Mouse (Mus musculus): Measurements from ENCODE around the gene Mrpl53. TPM values are rescaled to one million over a fixed set of nuclear protein-coding genes. Genes with fewer than 3 reads are reported as not detected.

The Mrpl53 gene
- polyA plus RNA-seq (2015; fragmentation: Nextera tagmentation; extraction: Ambion mirVana) = 177 and 257 TPM in 2 replicates

DNA sequence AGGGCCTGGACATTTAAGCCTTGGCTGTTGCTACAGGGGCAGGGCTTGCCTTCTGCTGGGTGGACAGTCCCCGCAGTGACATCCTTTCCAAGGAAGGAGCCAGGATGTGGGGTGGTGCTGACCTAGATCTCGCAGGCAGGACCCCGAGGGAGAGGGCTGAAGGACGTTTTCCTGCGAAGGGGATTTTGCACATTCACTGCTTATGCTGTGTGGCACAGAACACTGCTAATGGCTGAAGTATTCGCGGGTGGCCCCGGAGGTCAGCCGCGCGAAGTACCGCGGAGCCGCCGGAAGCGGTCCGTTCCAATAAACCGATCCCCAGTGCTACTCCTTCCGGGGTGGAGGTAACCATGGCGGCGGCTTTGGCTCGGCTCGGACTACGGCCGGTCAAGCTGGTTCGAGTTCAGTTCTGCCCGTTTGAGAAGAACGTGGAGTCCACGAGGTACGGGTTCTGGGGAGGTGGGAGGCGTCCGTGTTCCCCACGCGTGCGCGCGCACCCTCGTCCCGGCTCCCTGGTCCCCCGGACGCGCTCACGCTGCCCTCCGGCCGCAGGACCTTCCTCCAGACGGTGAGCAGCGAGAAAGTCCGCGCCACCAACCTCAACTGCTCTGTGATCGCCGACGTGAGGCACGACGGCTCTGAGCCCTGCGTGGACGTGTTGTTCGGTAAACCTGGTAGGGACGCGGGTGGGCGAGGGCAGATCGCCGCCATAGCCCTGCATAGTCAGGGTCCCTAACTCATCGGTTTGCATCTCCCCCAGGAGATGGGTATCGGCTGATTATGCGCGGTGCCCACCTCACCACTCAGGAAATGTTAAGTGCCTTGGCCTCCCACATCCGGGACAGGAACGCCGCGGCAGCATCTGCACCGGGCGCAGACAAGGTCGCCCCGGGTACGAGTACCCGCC, at the start of gene Mrpl53:
Mrpl53 (plus strand) TSS at position 279 of the 907 bp plus-strand sequence.

DNA sequence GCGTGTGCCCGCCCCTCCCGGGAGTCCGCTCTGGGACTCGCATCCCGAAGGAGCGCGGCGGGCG, 38.8 kb upstream of the Mrpl53 start, which contains the start of gene Tlx2:
Tlx2 (minus strand) TSS at position 47 of the 64 bp plus-strand sequence.

DNA sequence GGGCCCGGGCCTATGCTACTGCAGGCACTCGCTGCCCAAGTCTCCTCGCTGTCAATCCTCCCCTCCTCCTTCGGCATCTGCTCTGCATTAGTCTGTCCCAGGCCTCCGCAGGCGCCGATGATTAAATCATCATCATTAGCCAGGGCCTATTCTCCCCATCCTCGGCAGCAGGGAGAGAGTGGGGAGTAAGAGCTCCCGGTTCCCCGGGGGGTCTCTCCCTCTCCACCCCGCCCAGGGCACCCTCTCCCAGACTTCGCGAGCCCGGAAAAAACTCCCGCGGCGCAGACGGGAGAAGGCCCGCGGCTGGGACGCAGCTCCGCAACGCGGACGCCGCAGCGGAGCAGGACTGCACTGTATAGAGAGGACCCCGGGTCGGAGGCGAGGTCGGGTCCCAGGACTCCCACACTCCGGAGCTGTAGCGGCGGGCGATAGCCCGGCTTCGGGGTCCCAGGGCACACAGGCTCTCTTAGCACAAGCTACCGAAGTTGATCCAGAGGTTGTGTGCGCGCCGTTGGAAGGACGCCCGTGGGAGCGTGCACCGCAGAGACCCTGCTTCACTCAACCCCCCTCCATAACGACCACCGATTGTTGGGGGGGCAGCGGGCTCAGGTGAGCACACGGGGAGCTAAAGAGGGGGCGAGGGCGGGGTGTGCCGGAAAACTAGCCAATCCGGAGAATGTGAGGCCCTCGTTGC, 31.1 kb upstream of the Mrpl53 start, which contains the start of gene Pcgf1:
Pcgf1 (plus strand) TSS at position 240 of the 694 bp plus-strand sequence.

DNA sequence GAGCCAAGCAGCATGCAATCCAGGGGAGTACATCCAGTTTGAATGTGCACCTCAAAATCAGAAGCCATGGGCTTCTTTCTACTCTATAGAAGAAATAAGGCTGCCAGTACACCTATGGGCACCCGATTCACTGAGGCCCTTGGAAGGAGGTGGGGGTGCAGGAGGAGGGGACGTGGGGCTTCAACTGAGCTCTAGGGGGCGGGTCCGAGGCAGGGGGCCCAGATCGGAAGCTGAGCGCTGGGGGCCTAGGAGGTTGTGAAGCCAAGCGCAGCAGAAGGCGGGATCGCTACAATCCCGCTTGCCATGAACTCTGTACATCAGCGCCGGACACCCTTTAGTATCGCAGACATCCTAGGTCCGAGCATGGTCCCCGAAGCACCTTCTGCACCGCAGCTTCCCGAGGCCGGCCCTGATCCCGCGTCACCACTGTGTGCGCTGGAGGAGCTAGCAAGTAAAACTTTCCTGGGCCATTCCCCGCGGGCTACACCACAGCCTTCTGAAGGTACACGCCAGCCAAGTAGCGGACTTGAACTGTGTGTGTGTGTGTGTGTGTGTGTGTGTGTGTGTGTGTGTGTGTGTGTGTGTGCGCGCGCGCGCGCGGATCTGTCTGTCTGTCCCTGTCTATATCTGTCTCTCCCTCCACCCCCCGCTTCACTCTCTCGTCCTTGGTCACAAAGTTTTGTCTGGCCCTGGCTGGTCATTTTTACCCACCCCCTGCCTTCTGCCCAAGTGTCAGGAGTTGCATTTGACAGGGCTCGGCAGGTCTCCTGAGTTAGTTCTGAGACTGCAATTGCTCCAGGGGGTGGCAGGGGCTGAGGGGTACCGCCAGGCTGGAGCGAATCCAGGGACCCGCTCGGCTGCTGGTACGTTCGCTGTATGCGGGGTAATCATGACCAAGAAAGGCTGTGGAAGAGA, 22.5 kb upstream of the Mrpl53 start, which contains the start of gene Lbx2:
Lbx2 (plus strand) TSS at position 247 of the 915 bp plus-strand sequence.

DNA sequence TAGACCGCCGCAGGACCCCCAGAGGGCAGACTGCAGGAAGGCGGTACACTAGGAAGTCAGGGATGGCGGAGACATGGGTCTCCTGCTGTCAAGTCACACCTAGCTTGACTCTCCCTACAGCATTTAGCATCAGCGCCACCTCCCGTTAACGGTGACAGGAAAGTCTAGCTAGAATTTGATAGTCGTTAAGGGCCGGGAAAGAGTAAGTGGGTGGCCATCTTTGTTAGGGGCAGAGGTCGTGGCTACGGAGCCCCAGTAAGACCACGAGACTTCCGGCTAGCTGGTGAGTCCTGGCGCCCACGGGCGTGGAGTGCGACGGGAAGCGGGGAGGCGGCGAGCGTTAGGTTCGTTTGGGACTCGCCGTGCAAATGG, 7.5 kb upstream of the Mrpl53 start, which contains the start of the genes Ccdc142 and Gm42688:
Ccdc142 (plus strand) TSS at position 286 of the 372 bp plus-strand sequence.
Gm42688 (plus strand) TSS at position 302 of the 372 bp plus-strand sequence.

DNA sequence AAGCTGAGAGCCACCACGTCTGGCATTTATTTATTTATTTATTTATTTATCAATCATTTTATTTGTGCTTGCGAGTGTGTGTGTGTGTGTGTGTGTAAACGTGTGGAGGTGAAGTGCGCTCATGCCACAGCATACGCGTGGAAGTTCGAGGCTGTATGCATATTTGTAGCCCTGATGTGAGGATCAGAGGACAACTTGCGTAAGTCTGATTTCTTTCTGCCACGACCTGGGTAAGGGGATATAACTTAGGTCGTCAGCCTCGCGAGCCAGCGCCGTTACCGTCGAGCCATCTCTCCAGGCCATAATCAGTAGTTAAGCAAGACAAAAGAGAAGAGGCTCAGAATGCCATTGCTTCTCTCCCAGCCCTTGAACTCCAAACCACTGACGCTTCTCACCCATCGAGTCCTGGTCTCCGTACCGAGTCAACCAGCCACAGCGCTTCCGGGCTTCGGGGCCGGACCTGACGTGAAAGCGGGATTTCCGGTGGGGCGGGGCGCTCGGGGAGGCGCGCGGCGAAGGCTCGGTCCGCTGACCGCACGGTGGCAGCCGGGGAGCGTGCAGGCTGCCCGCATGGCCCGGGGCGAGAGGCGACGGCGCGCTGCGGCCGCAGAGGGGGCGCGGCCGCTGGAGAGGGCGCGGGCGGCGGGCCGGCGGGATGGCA, 6.3 kb downstream of the Mrpl53 start, which contains the start of gene Mogs:
Mogs (plus strand) TSS at position 486 of the 661 bp plus-strand sequence.

DNA sequence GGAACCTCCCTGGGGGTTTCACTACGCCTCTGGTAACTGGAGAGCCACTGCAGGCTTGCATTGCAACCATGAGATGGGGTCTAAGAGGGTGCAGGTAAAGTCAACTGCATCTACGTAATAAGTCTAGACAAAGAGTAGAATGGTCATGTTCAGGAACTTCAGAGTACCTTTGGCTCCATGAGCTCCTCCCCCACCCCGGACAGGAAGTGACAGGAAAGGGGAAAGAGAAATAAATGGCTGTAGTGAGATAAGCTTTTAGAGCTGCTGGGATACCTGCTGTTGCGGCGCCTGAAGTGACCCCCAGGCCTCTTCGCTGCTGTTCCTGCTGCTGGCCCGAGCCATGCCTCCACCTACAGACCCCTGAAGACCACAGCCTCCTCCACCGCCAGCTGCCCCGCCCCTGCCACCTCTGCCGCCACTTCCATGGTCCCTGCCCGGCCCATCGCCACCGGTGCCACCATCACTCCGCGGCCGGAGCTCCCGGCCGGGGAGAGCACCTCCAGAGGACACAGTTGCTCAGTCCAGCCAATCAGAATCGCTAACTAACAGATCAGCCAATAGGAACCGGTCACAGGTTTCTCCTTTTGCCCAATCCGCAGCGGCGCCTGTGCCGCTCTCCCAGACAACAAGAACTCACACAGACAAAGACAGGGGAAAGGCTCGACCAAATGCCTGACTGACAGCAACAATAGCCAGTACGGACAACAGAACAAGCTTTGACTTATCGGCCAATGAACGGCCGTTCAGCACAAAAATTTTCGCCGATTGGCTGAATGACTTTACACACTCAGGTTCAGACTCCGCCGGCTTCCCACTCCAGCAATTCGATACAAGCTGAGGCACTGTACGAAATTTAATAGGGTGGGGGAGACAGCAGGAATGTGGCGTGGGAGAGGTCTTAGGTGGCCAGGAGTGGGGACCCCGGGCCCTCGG, 12.4 kb downstream of the Mrpl53 start, which contains the start of gene Wbp1:
Wbp1 (minus strand) TSS at position 630 of the 933 bp plus-strand sequence.

DNA sequence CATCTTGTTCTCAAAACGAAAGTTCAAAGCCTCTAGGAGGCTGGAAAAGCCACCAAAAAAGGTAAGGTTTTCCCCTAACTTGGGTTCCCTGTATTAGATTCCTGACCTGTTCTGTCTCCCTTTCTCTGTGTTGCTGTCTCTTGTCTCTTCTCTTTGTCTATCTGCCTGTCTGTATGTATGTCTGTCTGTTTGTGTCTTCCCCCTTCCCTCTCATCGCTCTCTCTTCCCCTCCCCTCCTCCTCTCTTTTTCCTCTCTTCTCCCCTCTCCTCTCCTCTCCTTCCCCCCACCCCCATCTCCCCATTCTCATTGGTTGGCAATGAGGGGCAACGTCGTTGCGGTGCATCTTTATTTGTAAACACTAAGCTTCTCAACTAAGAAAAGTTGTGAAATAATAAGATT, 16.5 kb downstream of the Mrpl53 start, which contains the start of gene Ino80b:
Ino80b (minus strand) TSS at position 101 of the 400 bp plus-strand sequence.

DNA sequence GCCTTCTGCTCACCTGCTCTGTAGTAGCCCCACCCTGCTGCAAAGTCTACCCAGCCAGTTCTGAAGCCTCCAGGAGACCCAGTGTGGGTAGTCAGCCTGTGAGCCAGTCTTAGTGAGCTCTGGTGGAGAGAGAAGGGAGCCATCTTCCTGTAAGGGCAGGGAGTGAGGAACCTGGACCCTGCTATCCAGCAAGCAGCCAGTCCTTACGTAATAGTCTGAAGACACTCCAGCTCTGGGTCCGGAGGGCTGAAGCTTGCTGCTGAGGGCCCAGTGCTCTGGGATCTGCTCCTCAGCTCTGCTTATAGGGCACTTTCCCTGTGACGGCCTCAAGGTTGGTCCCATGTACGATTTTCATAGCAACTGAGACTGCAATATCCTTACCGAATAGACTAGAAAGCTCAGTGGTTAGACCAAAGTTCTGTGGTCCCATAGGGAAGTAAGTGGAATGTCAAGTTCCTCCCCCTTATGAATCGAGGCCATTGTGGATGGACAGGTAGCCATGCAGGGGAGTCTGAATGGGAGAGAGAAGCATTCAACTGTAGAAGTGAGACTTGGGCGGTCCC, 26.2 kb downstream of the Mrpl53 start, which contains the start of gene Rtkn:
Rtkn (plus strand) TSS at position 513 of the 563 bp plus-strand sequence.

DNA sequence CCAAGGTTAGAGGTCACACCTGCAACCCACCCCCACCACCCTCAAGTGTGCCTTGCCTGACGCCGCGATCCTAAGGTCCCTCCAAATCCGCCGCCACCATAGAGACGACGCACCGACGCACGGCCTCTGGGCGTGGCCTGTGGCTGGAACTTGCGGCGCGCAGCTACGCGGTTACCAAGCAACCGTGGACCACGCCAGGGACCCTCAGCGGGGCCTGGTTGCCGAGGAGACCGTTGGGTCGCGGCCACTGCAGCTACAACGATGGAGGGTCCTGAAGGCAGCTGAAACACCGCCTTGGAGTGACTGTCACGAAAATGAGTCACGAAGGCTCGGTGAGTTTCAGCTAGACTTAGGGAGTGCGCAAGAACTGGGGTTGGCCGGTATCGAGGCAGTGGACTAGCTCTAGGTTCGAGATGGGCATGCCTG, 47.4 kb downstream of the Mrpl53 start, which contains the start of the genes Wdr54 and 1700003E16Rik:
Wdr54 (minus strand) TSS at position 139 of the 426 bp plus-strand sequence.
1700003E16Rik (plus strand) TSS at position 146 of the 426 bp plus-strand sequence.

Small RNAs within 50 kb of the gene (microRNA-seq; reads per million reads assigned to microRNA genes)
- gene Mir3470a (ENCODE audit: borderline replicate concordance, insufficient number of aligned reads) = not detected

Other genes with a start within 250 kb of the Mrpl53 start
- gene Sema4f, start 169.3 kb upstream of the Mrpl53 start, polyA plus RNA-seq (2015; fragmentation: Nextera tagmentation; extraction: Ambion mirVana) = 1.8 and 6.6 TPM in 2 replicates
- 0.95 and 1.8 TPM in 2 replicates for gene M1ap, start 162.1 kb upstream of the Mrpl53 start, polyA plus RNA-seq (2015; fragmentation: Nextera tagmentation; extraction: Ambion mirVana)
- 10.4 and 13.8 TPM in 2 replicates for gene Dok1, start 75.6 kb upstream of the Mrpl53 start, polyA plus RNA-seq (2015; fragmentation: Nextera tagmentation; extraction: Ambion mirVana)
- gene Loxl3, start 74.9 kb upstream of the Mrpl53 start, polyA plus RNA-seq (2015; fragmentation: Nextera tagmentation; extraction: Ambion mirVana) = 8.0 and 10.3 TPM in 2 replicates
- 125 and 198 TPM in 2 replicates for gene Aup1, start 54.5 kb upstream of the Mrpl53 start, polyA plus RNA-seq (2015; fragmentation: Nextera tagmentation; extraction: Ambion mirVana)
- 72.7 and 85.4 TPM in 2 replicates for gene Htra2, start 53.8 kb upstream of the Mrpl53 start, polyA plus RNA-seq (2015; fragmentation: Nextera tagmentation; extraction: Ambion mirVana)
- gene Dqx1, start 51.2 kb upstream of the Mrpl53 start, polyA plus RNA-seq (2015; fragmentation: Nextera tagmentation; extraction: Ambion mirVana) = 2.2 and 2.9 TPM in 2 replicates
- 47.4 and 57.0 TPM in 2 replicates for gene Tlx2, start 38.7 kb upstream of the Mrpl53 start, polyA plus RNA-seq (2015; fragmentation: Nextera tagmentation; extraction: Ambion mirVana)
- 77.1 and 86.5 TPM in 2 replicates for gene Pcgf1, start 31.2 kb upstream of the Mrpl53 start, polyA plus RNA-seq (2015; fragmentation: Nextera tagmentation; extraction: Ambion mirVana)
- 32.9 and 50.3 TPM in 2 replicates for gene Lbx2, start 22.7 kb upstream of the Mrpl53 start, polyA plus RNA-seq (2015; fragmentation: Nextera tagmentation; extraction: Ambion mirVana)
- 1.6 and 5.7 TPM in 2 replicates for gene Ccdc142, start 7.4 kb upstream of the Mrpl53 start, polyA plus RNA-seq (2015; fragmentation: Nextera tagmentation; extraction: Ambion mirVana)
- gene Gm42688, start 7.4 kb upstream of the Mrpl53 start, polyA plus RNA-seq (2015; fragmentation: Nextera tagmentation; extraction: Ambion mirVana) = 2.5 and 5.4 TPM in 2 replicates
- 25.9 and 42.3 TPM in 2 replicates for gene Mogs, start 6.5 kb downstream of the Mrpl53 start, polyA plus RNA-seq (2015; fragmentation: Nextera tagmentation; extraction: Ambion mirVana)
- 78.7 and 93.8 TPM in 2 replicates for gene Wbp1, start 12.5 kb downstream of the Mrpl53 start, polyA plus RNA-seq (2015; fragmentation: Nextera tagmentation; extraction: Ambion mirVana)
- 13.7 and 17.2 TPM in 2 replicates for gene Ino80b, start 16.4 kb downstream of the Mrpl53 start, polyA plus RNA-seq (2015; fragmentation: Nextera tagmentation; extraction: Ambion mirVana)
- 16.9 and 27.2 TPM in 2 replicates for gene Rtkn, start 26.4 kb downstream of the Mrpl53 start, polyA plus RNA-seq (2015; fragmentation: Nextera tagmentation; extraction: Ambion mirVana)
- 2.9 and 4.3 TPM in 2 replicates for gene Wdr54, start 47.4 kb downstream of the Mrpl53 start, polyA plus RNA-seq (2015; fragmentation: Nextera tagmentation; extraction: Ambion mirVana)
- gene 1700003E16Rik, start 47.4 kb downstream of the Mrpl53 start, polyA plus RNA-seq (2015; fragmentation: Nextera tagmentation; extraction: Ambion mirVana) = 0.41 and 0.72 TPM in 2 replicates
- 60.7 and 63.9 TPM in 2 replicates for gene Dctn1, start 56.9 kb downstream of the Mrpl53 start, polyA plus RNA-seq (2015; fragmentation: Nextera tagmentation; extraction: Ambion mirVana)
- gene Slc4a5, start 110.8 kb downstream of the Mrpl53 start, polyA plus RNA-seq (2015; fragmentation: Nextera tagmentation; extraction: Ambion mirVana) = 0.12 TPM in 1 of 2 replicates, not detected in the other
- 18.6 and 19.4 TPM in 2 replicates for gene Mthfd2, start 216.9 kb downstream of the Mrpl53 start, polyA plus RNA-seq (2015; fragmentation: Nextera tagmentation; extraction: Ambion mirVana)
- gene Mob1a, start 217.0 kb downstream of the Mrpl53 start, polyA plus RNA-seq (2015; fragmentation: Nextera tagmentation; extraction: Ambion mirVana) = 33.9 and 40.3 TPM in 2 replicates
- gene Bola3, start 240.1 kb downstream of the Mrpl53 start, polyA plus RNA-seq (2015; fragmentation: Nextera tagmentation; extraction: Ambion mirVana) = 308 and 352 TPM in 2 replicates